Mouse (Mus musculus): Measurements from ENCODE around the gene Polg. TPM values are rescaled to one million over a fixed set of nuclear protein-coding genes. Genes with fewer than 3 reads are reported as not detected.

Gene Polg
- total RNA-seq (2021), result 100 to 1,000 TPM in 1 of 2 experiments, 10 to 100 TPM in 1; 76.5 to 101 TPM
- long read RNA-seq, experiment 1, full-length matches to known transcripts, result 32 of 52 reads
- long read RNA-seq, experiment 1, partial matches to known transcripts, result 8 of 52 reads
- long read RNA-seq, experiment 1, other reads (novel, unspliced or antisense), result 12 of 52 reads
- long read RNA-seq, experiment 2, full-length matches to known transcripts, result 53 of 83 reads
- long read RNA-seq, experiment 2, partial matches to known transcripts, result 16 of 83 reads
- long read RNA-seq, experiment 2, other reads (novel, unspliced or antisense), result 14 of 83 reads

DNA sequence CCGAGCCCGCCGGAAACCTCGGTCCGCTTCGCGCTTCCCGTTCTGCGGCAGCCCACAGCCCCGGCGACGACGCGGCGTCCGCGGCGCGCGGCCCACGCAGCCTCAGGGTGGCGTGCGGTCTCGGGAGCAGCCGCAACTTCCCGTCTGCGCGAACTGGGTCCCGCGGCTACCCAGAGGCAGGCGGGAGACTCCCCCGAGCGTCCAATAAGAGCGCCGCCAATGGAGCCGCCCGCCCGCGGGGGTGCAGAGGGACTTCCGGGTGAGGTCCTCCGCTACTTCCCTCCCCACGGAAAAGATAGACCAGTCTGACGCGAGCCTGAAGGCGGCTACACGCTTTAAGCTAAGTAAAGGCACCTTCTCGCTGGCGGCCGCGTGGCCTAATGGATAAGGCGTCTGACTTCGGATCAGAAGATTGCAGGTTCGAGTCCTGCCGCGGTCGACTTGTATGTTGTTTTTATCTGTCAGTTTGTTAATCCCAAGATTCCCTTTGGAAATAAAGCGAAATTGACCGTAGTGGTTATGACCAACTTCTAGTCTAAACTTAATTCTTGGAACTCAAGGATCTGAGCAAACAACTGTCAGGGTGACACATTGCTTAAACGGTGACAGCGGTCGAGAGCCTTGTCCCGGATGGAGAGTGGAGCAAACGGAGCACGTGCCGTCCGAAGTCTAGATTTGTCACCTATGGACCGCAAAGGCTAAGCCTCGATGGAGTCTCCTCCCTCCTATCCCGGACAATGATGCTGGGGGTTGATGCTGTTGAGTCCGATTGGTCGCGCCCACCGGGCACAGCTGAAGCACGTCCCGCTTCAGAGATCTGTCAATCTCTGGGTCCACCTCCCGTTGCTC is at the start of gene Polg:
TSS of gene Polg (minus strand) at position 310 of the 849 bp plus-strand sequence.
- peak; percentile 27; the same call in 1 of the 2 replicates for TF ChIP-seq CTCF (conservative IDR thresholded peaks at IDR 0.05)
- peak; percentile 99 to 100 for DNase-seq (ENCODE audit: low spot score in 2 of 2)
- H3K4me3 ChIP-seq, result peak within 1 kb of the TSS; percentile 85
- H3K27ac ChIP-seq, result peak within 1 kb of the TSS; percentile 92

- DNase-seq (ENCODE audit: low spot score in 2 of 2), result no peak
- Histone ChIP-seq H3K4me3 (peak overlapping the region; percentile 35), H3K27ac (peak overlapping the region; percentile 97)
- TF ChIP-seq CTCF (conservative IDR thresholded peaks at IDR 0.05), result no peak
Measured at GRCm38 (mm10) chr7:79515861-79516260, 49.7 kb upstream of the Polg start.

DNA sequence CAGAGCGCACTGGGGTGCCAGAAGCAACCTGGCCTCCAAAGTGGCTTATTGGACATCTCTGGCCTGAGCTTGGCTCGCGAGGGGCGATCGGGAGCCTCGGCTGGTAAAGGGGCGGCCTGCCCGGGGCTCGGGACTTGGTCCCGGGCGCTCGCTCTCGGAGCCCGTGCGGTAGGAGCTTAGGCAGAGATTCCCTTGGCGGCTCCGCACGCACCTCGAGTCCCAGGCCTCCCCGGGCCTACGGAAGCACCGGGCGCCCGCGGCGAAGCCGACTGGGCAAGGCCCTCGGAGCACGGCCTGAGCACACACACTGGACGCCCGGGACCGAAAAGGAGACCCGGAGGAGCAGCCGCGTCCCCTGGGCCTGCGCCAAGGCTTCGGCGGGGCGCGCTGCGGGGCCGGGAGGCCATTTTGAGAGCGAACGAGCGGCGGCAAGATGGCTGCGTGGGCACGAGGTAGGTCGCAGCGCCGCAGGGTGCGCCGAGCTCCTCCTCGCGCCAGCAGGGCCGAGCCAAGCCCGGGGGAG is 49.1 kb upstream of the Polg start:
- no peak for TF ChIP-seq CTCF (conservative IDR thresholded peaks at IDR 0.05)
- DNase-seq (ENCODE audit: low spot score in 2 of 2), result no peak

GRCm38 (mm10) chr7:79514361-79514881 is 48.3 kb upstream of the Polg start:
- peak; percentile 55 for TF ChIP-seq CTCF (conservative IDR thresholded peaks at IDR 0.05)
- Histone ChIP-seq H3K27ac (peak overlapping the region; percentile 97), H3K4me3 (no peak overlapping the region; the same call in 1 of the 2 replicates)
- DNase-seq (ENCODE audit: low spot score in 2 of 2), result no peak

More for the DNA sequence above, 49.1 kb upstream of the Polg start:
- peak overlapping the region; percentile 35 for H3K4me3 ChIP-seq
- H3K27ac ChIP-seq, result peak overlapping the region; percentile 97

- no peak overlapping the region for H3K4me3 ChIP-seq
- TF ChIP-seq CTCF (conservative IDR thresholded peaks at IDR 0.05), result no peak
- H3K27ac ChIP-seq, result peak overlapping the region; percentile 33; the same call in 1 of the 2 replicates
- DNase-seq (ENCODE audit: low spot score in 2 of 2), result no peak
Measured at GRCm38 (mm10) chr7:79513466-79513865, 47.3 kb upstream of the Polg start.

GRCm38 (mm10) chr7:79512496-79512895 is 46.3 kb upstream of the Polg start:
- TF ChIP-seq CTCF (conservative IDR thresholded peaks at IDR 0.05), result no peak
- no peak for DNase-seq (ENCODE audit: low spot score in 2 of 2)
- peak overlapping the region; percentile 65 for H3K27ac ChIP-seq
- H3K4me3 ChIP-seq, result no peak overlapping the region

- peak overlapping the region; percentile 4; the same call in 1 of the 2 replicates for H3K4me3 ChIP-seq
- H3K27ac ChIP-seq, result peak overlapping the region; percentile 97
- no peak for TF ChIP-seq CTCF (conservative IDR thresholded peaks at IDR 0.05)
- no peak for DNase-seq (ENCODE audit: low spot score in 2 of 2)
Measured at GRCm38 (mm10) chr7:79511656-79512055, 45.5 kb upstream of the Polg start.

DNA sequence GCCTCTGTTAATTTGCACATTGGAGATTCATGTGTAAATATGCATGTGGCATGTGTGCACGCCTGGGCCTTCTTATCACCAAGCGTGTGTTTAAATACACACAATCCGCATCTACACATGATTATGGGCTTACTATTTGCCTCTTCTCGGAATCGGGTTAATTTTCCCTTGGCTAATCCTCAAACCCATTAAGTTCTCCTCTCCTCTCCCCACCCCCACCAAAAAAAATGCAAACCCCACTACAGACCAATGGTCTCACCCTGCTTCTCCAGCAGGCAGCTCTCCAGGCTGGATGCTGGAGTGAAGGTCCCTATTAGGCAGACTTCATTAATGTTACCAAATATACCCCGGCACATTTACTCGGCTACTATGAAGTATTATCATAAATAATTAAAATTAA is 45.0 kb upstream of the Polg start:
- no peak for TF ChIP-seq CTCF (conservative IDR thresholded peaks at IDR 0.05)
- DNase-seq (ENCODE audit: low spot score in 2 of 2), result no peak
- peak overlapping the region; percentile 4; the same call in 1 of the 2 replicates for H3K4me3 ChIP-seq
- peak overlapping the region; percentile 97 for H3K27ac ChIP-seq

- Histone ChIP-seq H3K27ac (peak overlapping the region; percentile 97), H3K4me3 (peak overlapping the region; percentile 6; the same call in 1 of the 2 replicates)
- no peak for TF ChIP-seq CTCF (conservative IDR thresholded peaks at IDR 0.05)
- no peak for DNase-seq (ENCODE audit: low spot score in 2 of 2)
Measured at GRCm38 (mm10) chr7:79510686-79511085, 44.5 kb upstream of the Polg start.

- peak overlapping the region; percentile 85 for H3K4me3 ChIP-seq
- no peak for DNase-seq (ENCODE audit: low spot score in 2 of 2)
- peak overlapping the region; percentile 97 for H3K27ac ChIP-seq
- TF ChIP-seq CTCF (conservative IDR thresholded peaks at IDR 0.05), result no peak
Measured at GRCm38 (mm10) chr7:79509710-79510109, 43.5 kb upstream of the Polg start.

DNA sequence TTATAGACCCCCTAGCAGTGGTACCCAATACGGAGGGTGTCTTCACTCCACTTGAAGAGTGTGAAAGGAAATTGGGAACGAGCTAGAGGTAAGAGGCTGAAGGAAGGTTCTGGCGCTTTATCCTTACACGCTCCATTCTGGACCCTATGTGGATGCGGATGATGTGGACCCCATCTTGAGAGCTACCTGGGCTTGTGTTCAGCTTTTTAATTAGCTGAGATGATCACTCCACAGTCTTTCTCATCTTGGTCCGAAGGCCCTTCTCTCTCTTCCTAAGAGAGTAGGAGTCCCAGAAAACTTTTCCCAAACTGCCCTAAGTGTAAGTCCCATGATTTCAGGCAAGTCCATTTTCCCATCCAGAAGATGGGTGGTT is 43.1 kb upstream of the Polg start:
- peak overlapping the region; percentile 97 for H3K27ac ChIP-seq
- peak overlapping the region; percentile 85 for H3K4me3 ChIP-seq
- TF ChIP-seq CTCF (conservative IDR thresholded peaks at IDR 0.05), result no peak
- DNase-seq (ENCODE audit: low spot score in 2 of 2), result no peak

- no peak for DNase-seq (ENCODE audit: low spot score in 2 of 2)
- H3K4me3 ChIP-seq, result peak overlapping the region; percentile 85
- H3K27ac ChIP-seq, result peak overlapping the region; percentile 97
- no peak for TF ChIP-seq CTCF (conservative IDR thresholded peaks at IDR 0.05)
Measured at GRCm38 (mm10) chr7:79508280-79509234, 42.4 kb upstream of the Polg start.
